Mouse (Mus musculus): ENCODE data around the gene Fam114a1.

- no peak for TF ChIP-seq POLR2A (IDR thresholded peaks at IDR 0.05; ENCODE audit: insufficient read depth, low read depth, low read length)
- no peak for TF ChIP-seq CTCF (IDR thresholded peaks at IDR 0.05)
Measured at GRCm38 (mm10) chr5:64951486-64951885, 18.4 kb upstream of the Fam114a1 start.

Measured in heart, adult 2 months (tissue).